Mouse (Mus musculus) limb, embryonic 14.5 days (tissue): ENCODE data around the gene Desi2. TPM values are rescaled to one million over a fixed set of nuclear protein-coding genes. Genes with fewer than 3 reads are reported as not detected.
"Not testable (repeated sequence)": the region's sequence is repeated elsewhere in the genome, so short reads cannot be mapped to it uniquely, and the experiment has no call there.

Experiments
- ATAC-seq: fragments of 200-750 bp; cut with Nextera tagmentation; 2 replicates; pipeline ENCODE4 v1.8.0; 2017; ENCODE audit warnings: low read depth, moderate number of reproducible peaks, moderate TSS enrichment; ENCODE audit not compliant: low FRiP score
- DNase-seq: peaks from one replicate; pipeline ENCODE4 v3.0.0-alpha.2; 2015; ENCODE audit warnings: low spot score
- H3K27ac ChIP-seq: fragments of 300-500 bp; sonication (generic); replicated peaks from 2 replicates; pipeline ENCODE4 v1.5.1; 2014; ENCODE audit warnings: low read depth, mild to moderate bottlenecking, low read length, moderate library complexity, mixed read lengths
- H3K27me3 ChIP-seq: fragments of 300-500 bp; sonication (generic); 2 replicates; pipeline ENCODE4 v1.6.1; 2014; ENCODE audit warnings: low read length, mixed read lengths; ENCODE audit not compliant: control insufficient read depth, insufficient read depth
- H3K36me3 ChIP-seq: fragments of 300-500 bp; sonication (generic); 2 replicates; pipeline ENCODE4 v1.6.1; 2014; ENCODE audit warnings: mild to moderate bottlenecking, low read length, moderate library complexity, mixed read lengths; ENCODE audit not compliant: control insufficient read depth, insufficient read depth
- H3K4me1 ChIP-seq: fragments of 300-500 bp; sonication (generic); 2 replicates; pipeline ENCODE4 v1.6.1; 2014; ENCODE audit warnings: antibody characterized with exemption, low read length, mixed read lengths; ENCODE audit not compliant: control insufficient read depth, insufficient read depth
- H3K4me2 ChIP-seq: fragments of 300-500 bp; sonication (generic); replicated peaks from 2 replicates; pipeline ENCODE4 v1.6.1; 2014; ENCODE audit warnings: low read depth, mild to moderate bottlenecking, low read length, moderate library complexity; ENCODE audit not compliant: severe bottlenecking
- H3K4me3 ChIP-seq: fragments of 300-500 bp; sonication (generic); replicated peaks from 2 replicates; pipeline ENCODE4 v1.5.1; 2014; ENCODE audit warnings: low read length
- H3K9ac ChIP-seq: fragments of 300-500 bp; sonication (generic); 2 replicates; pipeline ENCODE4 v1.6.1; 2014; ENCODE audit warnings: mild to moderate bottlenecking, low read depth, low read length, moderate library complexity; ENCODE audit not compliant: severe bottlenecking
- H3K9me3 ChIP-seq: fragments of 300-500 bp; sonication (generic); 2 replicates; pipeline ENCODE4 v1.6.1; 2016; ENCODE audit warnings: low read length; ENCODE audit not compliant: control insufficient read depth
- POLR2A ChIP-seq: fragments of 200-500 bp; IDR thresholded peaks from 2 replicates; pipeline ENCODE4 v1.8.0; 2012; ENCODE audit warnings: inconsistent platforms, mild to moderate bottlenecking, moderate library complexity, borderline replicate concordance; ENCODE audit not compliant: insufficient read depth, insufficient read length; ENCODE audit errors: extremely low read depth
- WGBS: fragments of 180-500 bp; shearing (Covaris S2); extraction: QIAGEN DNeasy Blood & Tissue Kit; methylation state at CpG from one replicate; pipeline ENCODE4 v1.1.7; 2014; 5-methylcytosine and 5-hydroxymethylcytosine counted together
- polyA plus RNA-seq, 2 experiments: library from polyadenylated mRNA; depleted of rRNA in 1 of 2; stranded (reverse) in 1 of 2; unstranded in 1 of 2; fragments of >200 nt; fragmentation: Nextera tagmentation in 1 of 2; extraction: Ambion mirVana in 1 of 2; gene quantifications; 2 replicates each; pipeline versions ENCODE4 v1.2.1 to v1.2.3; 2012 to 2014

The Desi2 gene
- polyA plus RNA-seq, 2 experiments, result 15.8 to 23.5 TPM

- Histone ChIP-seq H3K27ac (no peak overlapping the region), H3K36me3 (no peaks in the 10 kb centered on the region), H3K4me1 (no peaks in the 10 kb centered on the region), H3K27me3 (no peaks in the 10 kb centered on the region), H3K4me2 (no peak overlapping the region), H3K4me3 (no peak overlapping the region), H3K9me3 (no peaks in the 10 kb centered on the region), H3K9ac (no peak overlapping the region)
- TF ChIP-seq POLR2A, result no peak
- WGBS, result 73% methylated on average over 5 of the region's 5 CpGs
- DNase-seq (no peak), ATAC-seq (no peak)
These were observed 32.2 kb downstream of the Desi2 start for GRCm38 (mm10) chr1:178219166-178220077.

GRCm38 (mm10) chr1:178228888-178229287 lies 41.7 kb downstream of the Desi2 start:
- WGBS, result 92% methylated on average over 4 of the region's 4 CpGs
- not testable (repeated sequence) for H3K4me3 ChIP-seq, ATAC-seq, DNase-seq, H3K27ac ChIP-seq, H3K9ac ChIP-seq, H3K4me2 ChIP-seq, H3K27me3 ChIP-seq, H3K4me1 ChIP-seq
- H3K9me3 ChIP-seq, result peaks cover 20% of the 10 kb centered on the region
- H3K36me3 ChIP-seq, result peaks cover 15% of the 10 kb centered on the region

GRCm38 (mm10) chr1:178234109-178234508 lies 46.9 kb downstream of the Desi2 start:
- Histone ChIP-seq H3K4me3 (no peak overlapping the region), H3K9ac (no peak overlapping the region), H3K4me2 (no peak overlapping the region), H3K27ac (no peak overlapping the region), H3K36me3 (peaks cover 2% of the 10 kb centered on the region; the same call in 1 of the 2 replicates), H3K4me1 (no peaks in the 10 kb centered on the region), H3K9me3 (no peaks in the 10 kb centered on the region), H3K27me3 (no peaks in the 10 kb centered on the region)
- no peak for TF ChIP-seq POLR2A
- 84% methylated on average over 3 of the region's 3 CpGs for WGBS
- no peak for DNase-seq
- ATAC-seq, result no peak

GRCm38 (mm10) chr1:178235919-178236466 lies 48.8 kb downstream of the Desi2 start:
- Histone ChIP-seq H3K4me2 (no peak overlapping the region), H3K36me3 (peaks cover 5% of the 10 kb centered on the region), H3K27ac (no peak overlapping the region), H3K27me3 (no peaks in the 10 kb centered on the region), H3K4me1 (no peaks in the 10 kb centered on the region), H3K9ac (no peak overlapping the region), H3K4me3 (no peak overlapping the region), H3K9me3 (no peaks in the 10 kb centered on the region)
- DNase-seq, result no peak
- ATAC-seq, result no peak
- no peak for TF ChIP-seq POLR2A
- WGBS, result 86% methylated on average over 2 of the region's 2 CpGs

- DNase-seq (no peak), ATAC-seq (no peak)
- no peaks in the 10 kb centered on the region for H3K27me3 ChIP-seq
- 94% methylated on average over 1 of the region's 1 CpGs for WGBS
- no peak for TF ChIP-seq POLR2A
- H3K27ac ChIP-seq, result no peak overlapping the region
- no peaks in the 10 kb centered on the region for H3K4me1 ChIP-seq
- no peak overlapping the region for H3K4me2 ChIP-seq
- no peak overlapping the region for H3K9ac ChIP-seq
- H3K4me3 ChIP-seq, result no peak overlapping the region
- H3K36me3 ChIP-seq, result peaks cover 5% of the 10 kb centered on the region
- H3K9me3 ChIP-seq, result no peaks in the 10 kb centered on the region
These were observed 51.5 kb downstream of the Desi2 start for GRCm38 (mm10) chr1:178238676-178239075.
